Mouse (Mus musculus) MEL (cell line): ENCODE data around the gene 1700011L22Rik. TPM values are rescaled to one million over a fixed set of nuclear protein-coding genes. Genes with fewer than 3 reads are reported as not detected.

Source experiments
- DNase-seq: peaks from one replicate; pipeline ENCODE4 v3.0.0; 2011; ENCODE audit warnings: low read depth, low spot score
- H3K27ac ChIP-seq: 2 replicates; pipeline ENCODE4 v1.5.1; 2012; ENCODE audit warnings: low read depth, mild to moderate bottlenecking, control low read depth, low read length, moderate library complexity; ENCODE audit not compliant: control insufficient read depth
- H3K27me3 ChIP-seq, 2 experiments: fragments of 150-350 bp in 1 of 2; sonication (generic) in 1 of 2; 2 replicates each; pipeline ENCODE4 v1.6.1; 2012; ENCODE audit warnings: low read length in 2 of 2, mild to moderate bottlenecking in 2 of 2, improper control_type of control experiment in 1 of 2, moderate library complexity in 1 of 2; ENCODE audit not compliant: insufficient read depth in 2 of 2, control insufficient read depth in 1 of 2
- H3K36me3 ChIP-seq, 2 experiments: 2 replicates each; pipeline ENCODE4 v1.6.1; 2012 to 2014; ENCODE audit warnings: low read length in 2 of 2, improper control_type of control experiment in 1 of 2, inconsistent platforms in 1 of 2, mild to moderate bottlenecking in 1 of 2; ENCODE audit not compliant: insufficient read depth in 2 of 2, control insufficient read depth in 1 of 2
- H3K4me1 ChIP-seq, 2 experiments: fragments of 150-350 bp in 1 of 2; sonication (generic) in 1 of 2; 2 replicates each; pipeline ENCODE4 v1.6.1; 2012; ENCODE audit warnings: low read length in 2 of 2, improper control_type of control experiment in 1 of 2, mild to moderate bottlenecking in 1 of 2; ENCODE audit not compliant: insufficient read depth in 2 of 2, control insufficient read depth in 1 of 2
- H3K4me3 ChIP-seq, 2 experiments: fragments of 150-350 bp in 1 of 2; sonication (generic) in 1 of 2; 2 replicates each; pipeline ENCODE4 v1.5.1; 2012; ENCODE audit warnings: low read depth in 2 of 2, low read length in 2 of 2, mild to moderate bottlenecking in 2 of 2, moderate library complexity in 2 of 2, control low read depth in 1 of 2, improper control_type of control experiment in 1 of 2; ENCODE audit not compliant: control insufficient read depth in 1 of 2, insufficient read depth in 1 of 2
- H3K79me2 ChIP-seq: 2 replicates; pipeline ENCODE4 v1.6.1; 2012; ENCODE audit warnings: mild to moderate bottlenecking, low read length, moderate library complexity; ENCODE audit not compliant: control insufficient read depth, poor library complexity, insufficient read depth
- H3K9ac ChIP-seq: 2 replicates; pipeline ENCODE4 v1.6.1; 2012; ENCODE audit warnings: low read depth, mild to moderate bottlenecking, control low read depth, low read length, moderate library complexity; ENCODE audit not compliant: control insufficient read depth, poor library complexity, severe bottlenecking
- H3K9me3 ChIP-seq: fragments of 150-350 bp; sonication (generic); replicated peaks from 2 replicates; pipeline ENCODE4 v1.6.1; 2012; ENCODE audit warnings: mild to moderate bottlenecking, low read length, improper control_type of control experiment, moderate library complexity; ENCODE audit not compliant: insufficient read depth
- BHLHE40 ChIP-seq: IDR thresholded peaks from 2 replicates; pipeline ENCODE4 v1.6.1; 2012; ENCODE audit warnings: low read depth, mild to moderate bottlenecking, inconsistent platforms, low read length, improper control_type of control experiment, borderline replicate concordance
- CHD1 ChIP-seq: IDR thresholded peaks from 2 replicates; pipeline ENCODE4 v1.6.1; 2012; ENCODE audit warnings: low read depth, mild to moderate bottlenecking, inconsistent platforms, low read length, improper control_type of control experiment
- CHD2 ChIP-seq: IDR thresholded peaks from 2 replicates; pipeline ENCODE4 v1.6.1; 2011; ENCODE audit warnings: low read length, improper control_type of control experiment
- CTCF ChIP-seq, 3 experiments: IDR thresholded peaks in 2 of 3; conservative IDR thresholded peaks in 1 of 3; 2 replicates each; pipeline ENCODE4 v1.5.1; 2011 to 2012; ENCODE audit warnings: low read length in 3 of 3, low read depth in 2 of 3, mild to moderate bottlenecking in 2 of 3, improper control_type of control experiment in 1 of 3, inconsistent platforms in 1 of 3, mixed read lengths in 1 of 3, moderate library complexity in 1 of 3; ENCODE audit not compliant: control insufficient read depth in 1 of 3, insufficient read depth in 1 of 3, poor library complexity in 1 of 3, severe bottlenecking in 1 of 3
- ELF1 ChIP-seq: IDR thresholded peaks from 2 replicates; pipeline ENCODE4 v1.6.1; 2014; ENCODE audit warnings: low read depth, mild to moderate bottlenecking, inconsistent platforms, low read length, improper control_type of control experiment, moderate library complexity
- EP300 ChIP-seq, 2 experiments: IDR thresholded peaks; 2 replicates each; pipeline ENCODE4 v1.6.1; 2011; ENCODE audit warnings: improper control_type of control experiment in 2 of 2, low read length in 2 of 2, low read depth in 1 of 2, mild to moderate bottlenecking in 1 of 2
- GATA1 ChIP-seq: IDR thresholded peaks from 2 replicates; pipeline ENCODE4 v1.6.1; 2011; ENCODE audit warnings: low read depth, low read length, improper control_type of control experiment
- JUND ChIP-seq: IDR thresholded peaks from 2 replicates; pipeline ENCODE4 v1.6.1; 2011; ENCODE audit warnings: low read depth, mild to moderate bottlenecking, improper control_type of control experiment, low read length
- MAFK ChIP-seq: IDR thresholded peaks from 2 replicates; pipeline ENCODE4 v1.6.1; 2011; ENCODE audit warnings: low read depth, mild to moderate bottlenecking, low read length, improper control_type of control experiment, borderline replicate concordance
- MAZ ChIP-seq: IDR thresholded peaks from 2 replicates; pipeline ENCODE4 v1.6.1; 2012; ENCODE audit warnings: low read depth, mild to moderate bottlenecking, inconsistent platforms, low read length, improper control_type of control experiment
- MYB ChIP-seq: IDR thresholded peaks from 2 replicates; pipeline ENCODE4 v1.6.1; 2011; ENCODE audit warnings: mild to moderate bottlenecking, low read depth, low read length, improper control_type of control experiment
- MYC ChIP-seq: IDR thresholded peaks from 2 replicates; pipeline ENCODE4 v1.6.1; 2011; ENCODE audit warnings: low read depth, mild to moderate bottlenecking, low read length, improper control_type of control experiment, moderate library complexity
- NELFE ChIP-seq: IDR thresholded peaks from 2 replicates; pipeline ENCODE4 v1.6.1; 2011; ENCODE audit warnings: low read depth, low read length, improper control_type of control experiment
- POLR2A ChIP-seq, 2 experiments: IDR thresholded peaks; 2 replicates each; pipeline ENCODE4 v1.6.1; 2011 to 2012; ENCODE audit warnings: low read length in 2 of 2, mild to moderate bottlenecking in 2 of 2, control low read depth in 1 of 2, improper control_type of control experiment in 1 of 2, low read depth in 1 of 2, moderate library complexity in 1 of 2; ENCODE audit not compliant: control insufficient read depth in 1 of 2, insufficient read depth in 1 of 2, poor library complexity in 1 of 2
- POLR2AphosphoS5 ChIP-seq: IDR thresholded peaks from 2 replicates; pipeline ENCODE4 v1.6.1; 2012; ENCODE audit warnings: low read depth, borderline replicate concordance, mild to moderate bottlenecking, inconsistent platforms, low read length, moderate library complexity, mixed read lengths
- RCOR1 ChIP-seq: IDR thresholded peaks from 2 replicates; pipeline ENCODE4 v1.6.1; 2012; ENCODE audit warnings: low read depth, mild to moderate bottlenecking, inconsistent platforms, low read length, improper control_type of control experiment
- SMC3 ChIP-seq: IDR thresholded peaks from 2 replicates; pipeline ENCODE4 v1.6.1; 2011; ENCODE audit warnings: low read depth, low read length, improper control_type of control experiment
- TAL1 ChIP-seq: IDR thresholded peaks from 2 replicates; pipeline ENCODE4 v1.6.1; 2012; ENCODE audit warnings: mild to moderate bottlenecking, inconsistent platforms, low read length, moderate library complexity, mixed read lengths
- UBTF ChIP-seq: IDR thresholded peaks from 2 replicates; pipeline ENCODE4 v1.6.1; 2012; ENCODE audit warnings: low read depth, mild to moderate bottlenecking, inconsistent platforms, low read length, improper control_type of control experiment, moderate library complexity, borderline replicate concordance; ENCODE audit not compliant: insufficient read depth
- USF2 ChIP-seq, 2 experiments: IDR thresholded peaks; 2 replicates each; pipeline ENCODE4 v1.6.1; 2011 to 2012; ENCODE audit warnings: improper control_type of control experiment in 2 of 2, low read length in 2 of 2, borderline replicate concordance in 1 of 2, inconsistent platforms in 1 of 2, low read depth in 1 of 2, mild to moderate bottlenecking in 1 of 2; ENCODE audit not compliant: insufficient read depth in 1 of 2
- ZC3H11A ChIP-seq: IDR thresholded peaks from 2 replicates; pipeline ENCODE4 v1.6.1; 2012; ENCODE audit warnings: low read depth, mild to moderate bottlenecking, inconsistent platforms, low read length, improper control_type of control experiment
- ZNF384 ChIP-seq: IDR thresholded peaks from 2 replicates; pipeline ENCODE4 v1.6.1; 2012; ENCODE audit warnings: low read depth, mild to moderate bottlenecking, inconsistent platforms, low read length, improper control_type of control experiment
- polyA plus RNA-seq, 2 experiments: library from polyadenylated mRNA; stranded (reverse) in 1 of 2; unstranded in 1 of 2; fragments of >175 nt in 1 of 2; fragments of >200 nt in 1 of 2; gene quantifications; 2 replicates each; pipeline versions ENCODE4 v1.2.1 to v1.2.4; 2012; ENCODE audit warnings: low replicate concordance in 2 of 2, low read depth in 1 of 2; ENCODE audit not compliant: insufficient read length in 2 of 2, insufficient read depth in 1 of 2, missing spikeins in 1 of 2
- total RNA-seq: library from RNA; depleted of rRNA; stranded (reverse); fragments of 300-350 nt; gene quantifications from 2 replicates; pipeline ENCODE4 v1.2.3, GENCODE M21; 2012

1700011L22Rik gene
- total and polyA plus RNA-seq, 3 experiments = not detected

DNA sequence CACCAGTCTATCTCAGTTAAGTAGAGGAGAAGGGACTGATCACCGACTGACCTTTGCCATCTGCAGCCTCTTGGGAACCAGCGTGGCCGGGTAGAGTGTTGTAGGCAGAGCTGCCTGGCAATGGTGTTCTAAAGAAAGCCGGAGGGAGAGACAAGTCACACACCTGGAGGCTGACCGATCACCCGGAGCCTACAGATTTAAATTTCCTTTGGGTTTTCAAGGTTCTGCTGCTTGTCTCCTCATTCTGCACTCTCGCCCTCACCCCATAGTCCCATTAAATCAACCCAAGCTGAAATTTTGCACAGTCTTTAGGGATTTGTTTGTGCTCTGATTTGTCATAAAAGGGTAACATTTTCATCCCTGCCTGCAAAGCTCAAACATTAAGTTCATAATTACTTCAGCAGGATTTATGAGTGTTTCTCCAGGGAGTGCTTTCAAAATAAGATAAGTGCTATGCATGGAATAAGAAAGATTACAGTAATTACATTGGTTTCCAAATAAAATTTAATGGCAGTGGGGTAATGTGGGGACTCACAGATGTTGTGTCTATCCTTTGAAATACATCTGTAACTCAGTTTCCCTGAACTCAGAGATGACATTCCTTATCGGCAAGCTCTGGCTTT, 19.0 kb downstream of the 1700011L22Rik start:
- Histone ChIP-seq H3K4me1 (no peaks in the 10 kb centered on the region), H3K36me3 (no peaks in the 10 kb centered on the region), H3K27ac (no peak overlapping the region), H3K27me3 (no peaks in the 10 kb centered on the region), H3K4me3 (no peak overlapping the region), H3K9ac (no peak overlapping the region), H3K79me2 (no peaks in the 10 kb centered on the region), H3K9me3 (no peaks in the 10 kb centered on the region)
- TF ChIP-seq CHD2 (no peak), BHLHE40 (no peak), GATA1 (no peak), USF2 (IDR thresholded peaks at IDR 0.05; ENCODE audit: borderline replicate concordance in 1 of 2, insufficient read depth in 1 of 2, low read depth in 1 of 2, low read length in 2 of 2) (no peak), MAFK (no peak), MAZ (no peak), RCOR1 (no peak), CHD1 (no peak), EP300 (IDR thresholded peaks at IDR 0.05; ENCODE audit: low read depth in 1 of 2, low read length in 2 of 2) (no peak), ELF1 (no peak), UBTF (no peak), ZC3H11A (no peak), TAL1 (no peak), CTCF (IDR thresholded peaks at IDR 0.05 in 2 of 3, conservative IDR thresholded peaks at IDR 0.05 in 1 of 3; ENCODE audit: control insufficient read depth in 1 of 3, insufficient read depth in 1 of 3, low read depth in 2 of 3, low read length in 3 of 3, poor library complexity in 1 of 3, severe bottlenecking in 1 of 3) (no peak), JUND (no peak), MYC (no peak), POLR2AphosphoS5 (no peak), MYB (no peak), NELFE (no peak), ZNF384 (no peak)
- DNase-seq = no peak

- Histone ChIP-seq H3K79me2 (no peaks in the 10 kb centered on the region), H3K27me3 (no peaks in the 10 kb centered on the region), H3K9me3 (no peaks in the 10 kb centered on the region), H3K27ac (no peak overlapping the region), H3K9ac (no peak overlapping the region), H3K4me3 (no peak overlapping the region), H3K36me3 (no peaks in the 10 kb centered on the region), H3K4me1 (no peaks in the 10 kb centered on the region)
- TF ChIP-seq CHD2 (no peak), EP300 (IDR thresholded peaks at IDR 0.05; ENCODE audit: low read depth in 1 of 2, low read length in 2 of 2) (no peak), JUND (no peak), POLR2A (IDR thresholded peaks at IDR 0.05; ENCODE audit: control insufficient read depth in 1 of 2, insufficient read depth in 1 of 2, low read depth in 1 of 2, low read length in 2 of 2, poor library complexity in 1 of 2) (no peak), SMC3 (no peak)
- no peak for DNase-seq
These were observed 20.5 kb downstream of the 1700011L22Rik start for GRCm38 (mm10) chr8:79227916-79228315.
